Mouse (Mus musculus) left cerebral cortex, adult 11 months (tissue): ENCODE data around the gene Atad3a.

Experiments
- DNase-seq: peaks from one replicate; pipeline ENCODE4 v3.0.0; 2022; ENCODE audit warnings: low spot score

The Atad3a gene

GRCm38 (mm10) chr4:155694111-155694481 is 66.8 kb downstream of the Atad3a start, which contains the start of gene Fndc10:
Fndc10 (plus strand) TSS chr4:155694342.
- DNase-seq, result peak; percentile 59

- DNase-seq, result no peak
These were observed 68.5 kb downstream of the Atad3a start for GRCm38 (mm10) chr4:155692421-155692820.
